Mouse (Mus musculus) lung, adult 2 months (tissue): ENCODE measurements around the gene Lmod2. TPM values are rescaled to one million over a fixed set of nuclear protein-coding genes. Genes with fewer than 3 reads are reported as not detected.

Source experiments
- DNase-seq: peaks from one replicate; pipeline ENCODE4 v3.0.0; 2022
- H3K4me1 ChIP-seq: fragments of 200-500 bp; 2 replicates; pipeline ENCODE4 v1.6.1; 2011; ENCODE audit warnings: low read length; ENCODE audit not compliant: control insufficient read depth, insufficient read depth
- H3K4me3 ChIP-seq: fragments of 200-500 bp; replicated peaks from 2 replicates; pipeline ENCODE3; 2011; ENCODE audit warnings: low read depth, mild to moderate bottlenecking, control low read depth, low read length; ENCODE audit errors: extremely low read depth
- CTCF ChIP-seq: fragments of 200-500 bp; IDR thresholded peaks from 2 replicates; pipeline ENCODE4 v1.5.1; 2011; ENCODE audit warnings: mild to moderate bottlenecking, low read length, control low read depth; ENCODE audit not compliant: insufficient read depth
- POLR2A ChIP-seq: fragments of 200-500 bp; IDR thresholded peaks from 2 replicates; pipeline ENCODE4 v1.6.1; 2011; ENCODE audit warnings: low read depth, mild to moderate bottlenecking, control low read depth, low read length, borderline replicate concordance; ENCODE audit errors: extremely low read depth
- WGBS: fragments of 180-500 bp; shearing (Covaris S2); methylation state at CpG from one replicate; pipeline ENCODE4 v1.1.7; 2018; 5-methylcytosine and 5-hydroxymethylcytosine counted together
- polyA plus RNA-seq: library from polyadenylated mRNA; depleted of rRNA; stranded (reverse); fragments of >200 nt; gene quantifications from 2 replicates; pipeline ENCODE4 v1.2.3, GENCODE M21; 2012

The Lmod2 gene
- polyA plus RNA-seq, 1 experiment: 6.4 TPM

DNA sequence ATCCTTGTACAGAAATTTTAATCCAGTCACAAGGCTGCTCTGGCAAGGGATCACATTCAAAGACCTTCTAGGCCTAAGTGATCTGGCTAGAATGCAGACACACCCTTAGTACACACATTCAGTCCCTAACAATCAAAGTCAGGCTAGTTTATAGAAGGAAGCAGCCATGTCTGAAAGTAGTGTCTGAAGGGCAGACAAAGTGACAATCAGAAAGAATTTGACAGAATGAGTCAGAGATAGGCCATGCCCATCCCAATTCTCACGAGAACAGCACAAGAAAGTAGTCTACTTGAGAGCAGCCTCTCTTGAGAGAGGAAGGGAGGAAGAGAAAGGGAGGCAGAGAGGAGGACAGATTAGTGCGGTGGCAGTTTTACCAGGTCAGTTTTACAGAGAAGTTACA is 24.5 kb downstream of the Lmod2 start:
- H3K4me3 ChIP-seq: no peak overlapping the region
- WGBS: 67% methylated on average over 2 of the region's 2 CpGs
- TF ChIP-seq POLR2A: no peak
- no peak for TF ChIP-seq CTCF
- DNase-seq: no peak
- H3K4me1 ChIP-seq: peaks cover 3% of the 10 kb centered on the region; the same call in 1 of the 2 replicates

DNA sequence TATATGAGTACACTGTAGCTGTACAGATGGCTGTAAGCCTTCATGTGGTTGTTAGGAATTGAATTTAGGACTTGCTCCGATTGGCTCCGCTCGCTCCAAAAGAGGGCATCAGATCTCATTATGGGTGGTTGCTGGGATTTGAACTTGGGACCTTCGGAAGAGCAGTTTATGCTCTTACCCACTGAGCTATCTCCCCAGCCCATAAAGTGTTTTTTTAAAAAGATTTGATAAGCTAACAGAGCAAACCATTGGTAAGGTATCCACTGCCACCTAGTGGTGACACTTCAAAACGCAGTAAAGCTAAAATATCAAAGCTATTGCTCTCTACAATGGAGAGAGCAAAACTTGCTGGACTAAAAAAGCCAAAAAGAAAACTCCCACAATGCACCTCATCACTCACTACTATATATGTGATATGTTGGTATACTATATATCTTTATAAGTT is 30.0 kb downstream of the Lmod2 start:
- whole genome bisulfite sequencing: 58% methylated on average over 5 of the region's 5 CpGs
- TF ChIP-seq POLR2A (no peak), CTCF (peak; percentile 59)

DNA sequence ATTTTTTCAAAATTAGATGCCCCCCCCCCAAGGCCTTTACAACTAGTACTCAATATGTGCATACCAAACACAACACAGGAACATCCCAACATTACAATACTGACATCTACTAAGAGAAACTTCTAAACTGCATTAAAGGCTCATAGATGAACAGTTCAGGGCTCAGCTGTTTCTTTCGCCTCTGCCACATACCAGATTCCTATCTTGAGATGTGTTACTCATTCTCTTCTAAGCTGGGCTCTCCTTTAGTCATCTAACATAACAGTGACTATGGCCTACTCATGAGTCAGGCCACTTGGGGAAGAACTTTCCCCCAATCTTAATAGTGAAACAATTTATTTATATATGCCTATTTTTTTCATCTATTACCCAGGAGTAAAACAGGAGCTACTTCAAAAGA is 30.9 kb downstream of the Lmod2 start:
- H3K4me1 ChIP-seq: peaks cover 6% of the 10 kb centered on the region
- WGBS: 69% methylated on average over 1 of the region's 1 CpGs
- no peak overlapping the region for H3K4me3 ChIP-seq
- DNase-seq: no peak
- TF ChIP-seq POLR2A (no peak), CTCF (no peak)

More for the DNA sequence above, 30.0 kb downstream of the Lmod2 start:
- DNase-seq: no peak
- peaks cover under 1% of the 10 kb centered on the region for H3K4me1 ChIP-seq
- no peak overlapping the region for H3K4me3 ChIP-seq

DNA sequence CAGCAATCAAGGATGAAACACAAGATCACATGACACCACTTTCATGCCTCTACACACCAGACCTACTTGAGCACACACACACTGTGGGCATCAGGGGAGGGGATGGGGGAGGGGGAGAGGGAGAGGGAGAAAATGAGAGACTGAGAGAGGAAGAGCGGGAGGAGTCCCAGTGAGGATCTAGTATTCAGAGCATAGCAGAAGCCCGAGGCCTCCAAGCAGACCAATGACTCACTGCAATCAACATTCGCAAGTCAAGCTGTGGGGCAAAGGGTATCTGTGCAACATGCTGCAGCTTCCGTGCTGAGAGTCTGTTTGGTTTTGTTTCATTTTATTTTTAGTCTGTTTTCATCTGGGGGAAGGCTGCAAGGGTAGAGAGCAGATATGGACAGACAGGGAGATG is 34.5 kb downstream of the Lmod2 start:
- H3K4me1 ChIP-seq: peaks cover 15% of the 10 kb centered on the region
- TF ChIP-seq CTCF: no peak
- no peak for TF ChIP-seq POLR2A
- no peak overlapping the region for H3K4me3 ChIP-seq
- 57% methylated on average over 4 of the region's 4 CpGs for WGBS
- DNase-seq: no peak

DNA sequence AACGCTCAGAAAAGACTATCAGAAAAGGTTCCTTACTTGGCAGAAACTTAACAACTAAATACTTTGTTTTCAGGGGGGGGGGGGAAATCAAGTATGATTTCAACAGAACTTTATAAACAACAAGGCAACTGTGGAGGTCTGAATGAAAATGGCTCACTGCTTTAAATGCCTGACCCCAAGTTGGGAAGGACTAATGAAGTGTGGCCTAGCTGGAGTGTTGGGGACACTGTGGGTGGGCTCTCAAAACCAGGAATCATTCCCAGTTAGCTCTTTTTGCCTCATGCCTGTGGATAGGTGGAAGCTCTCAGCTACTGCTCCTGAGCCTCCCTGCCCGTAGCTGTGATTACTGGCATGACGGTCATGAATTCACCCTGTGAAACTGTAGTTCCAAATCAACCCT is 36.5 kb downstream of the Lmod2 start:
- DNase-seq: no peak
- Histone ChIP-seq H3K4me3 (no peak overlapping the region), H3K4me1 (peaks cover 15% of the 10 kb centered on the region)
- TF ChIP-seq POLR2A (no peak), CTCF (no peak)
- 64% methylated on average over 3 of the region's 3 CpGs for WGBS

DNA sequence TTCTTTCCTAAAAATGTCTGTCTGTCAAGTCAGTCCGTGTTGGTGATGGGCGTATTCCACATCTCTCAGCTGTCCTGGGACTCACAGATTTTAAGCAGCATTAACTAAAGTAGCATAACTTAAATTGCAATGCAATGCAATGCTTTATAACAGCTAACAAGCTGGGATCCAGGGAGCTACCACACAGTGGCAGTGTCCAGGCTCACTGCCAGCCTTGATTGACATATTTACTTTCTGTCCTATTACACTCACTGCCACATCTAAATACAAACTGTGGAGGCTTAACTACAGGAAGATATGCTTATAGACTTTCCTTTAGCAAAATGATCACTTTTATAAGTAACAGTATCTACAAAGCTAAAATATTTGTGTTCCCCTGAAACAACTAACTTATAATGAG is 38.3 kb downstream of the Lmod2 start:
- no peak for TF ChIP-seq POLR2A
- TF ChIP-seq CTCF: peak; percentile 30; the same call in 1 of the 2 replicates
- peaks cover 15% of the 10 kb centered on the region for H3K4me1 ChIP-seq
- H3K4me3 ChIP-seq: no peak overlapping the region
- DNase-seq: no peak
- WGBS: 74% methylated on average over 2 of the region's 2 CpGs

DNA sequence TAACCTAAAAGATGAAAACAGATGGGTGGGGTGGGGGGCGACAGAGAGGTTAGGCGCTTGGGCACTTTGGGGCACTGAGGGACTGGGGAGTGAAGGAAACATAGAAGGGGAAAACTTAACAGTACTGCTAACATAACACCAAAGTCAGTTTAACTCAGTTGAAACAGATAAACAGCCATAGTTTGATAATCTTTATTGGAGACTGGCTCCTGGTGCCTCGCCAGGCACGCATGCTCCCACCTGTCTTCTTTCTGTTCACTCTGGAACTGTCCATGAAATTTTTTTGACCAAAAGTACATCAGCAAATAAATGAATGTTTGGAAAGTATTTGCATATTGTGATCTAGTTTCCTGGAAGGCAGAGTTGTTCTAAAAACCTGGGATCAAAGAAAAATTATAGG is 43.7 kb downstream of the Lmod2 start:
- peaks cover 2% of the 10 kb centered on the region; the same call in 1 of the 2 replicates for H3K4me1 ChIP-seq
- 90% methylated on average over 4 of the region's 4 CpGs for WGBS
- TF ChIP-seq POLR2A: no peak
- no peak for TF ChIP-seq CTCF
- no peak for DNase-seq
- H3K4me3 ChIP-seq: no peak overlapping the region

DNA sequence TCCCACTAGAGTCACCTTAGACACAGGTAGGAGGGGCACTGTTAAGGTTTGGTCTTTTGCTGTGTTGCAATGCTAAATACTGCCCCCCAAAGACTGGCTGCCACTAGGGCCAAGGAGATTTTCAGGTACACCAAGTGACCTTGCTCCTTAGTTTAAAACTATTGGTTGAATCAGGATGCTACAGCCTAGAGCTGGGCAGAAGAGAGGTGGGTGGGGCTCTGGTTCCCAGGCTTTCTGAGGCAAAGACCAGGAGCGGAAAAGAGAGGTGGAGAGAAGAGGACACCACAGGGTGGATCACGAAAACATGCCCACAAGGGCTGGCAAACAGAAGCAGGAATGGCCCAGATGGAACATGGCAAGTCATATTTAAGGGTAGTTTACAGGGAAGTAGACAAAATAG is 44.6 kb downstream of the Lmod2 start:
- DNase-seq: no peak
- WGBS: 87% methylated on average over 2 of the region's 2 CpGs
- TF ChIP-seq CTCF (no peak), POLR2A (no peak)
- Histone ChIP-seq H3K4me3 (no peak overlapping the region), H3K4me1 (peaks cover 2% of the 10 kb centered on the region)

DNA sequence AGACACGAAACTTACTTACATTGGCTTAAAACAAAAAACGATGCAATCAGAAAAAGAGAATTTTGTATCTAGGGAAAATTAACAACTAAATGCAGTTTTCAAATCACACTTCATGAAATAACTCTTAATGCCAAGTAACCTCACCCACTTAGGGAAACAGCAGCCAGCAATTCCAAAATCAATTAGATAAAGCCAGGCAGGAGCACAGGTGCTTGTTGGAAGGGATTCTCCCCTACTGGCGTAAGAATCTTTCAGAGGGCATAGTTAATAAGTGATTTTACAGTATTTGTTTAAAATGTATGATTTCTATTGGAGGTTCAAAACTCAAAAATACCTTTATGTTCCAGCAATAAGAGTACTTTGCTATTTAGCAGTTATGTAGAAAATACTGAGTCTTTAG is 45.4 kb downstream of the Lmod2 start:
- DNase-seq: no peak
- Histone ChIP-seq H3K4me3 (no peak overlapping the region), H3K4me1 (peaks cover 4% of the 10 kb centered on the region)
- TF ChIP-seq POLR2A (no peak), CTCF (no peak)
- 89% methylated on average over 3 of the region's 3 CpGs for WGBS

DNA sequence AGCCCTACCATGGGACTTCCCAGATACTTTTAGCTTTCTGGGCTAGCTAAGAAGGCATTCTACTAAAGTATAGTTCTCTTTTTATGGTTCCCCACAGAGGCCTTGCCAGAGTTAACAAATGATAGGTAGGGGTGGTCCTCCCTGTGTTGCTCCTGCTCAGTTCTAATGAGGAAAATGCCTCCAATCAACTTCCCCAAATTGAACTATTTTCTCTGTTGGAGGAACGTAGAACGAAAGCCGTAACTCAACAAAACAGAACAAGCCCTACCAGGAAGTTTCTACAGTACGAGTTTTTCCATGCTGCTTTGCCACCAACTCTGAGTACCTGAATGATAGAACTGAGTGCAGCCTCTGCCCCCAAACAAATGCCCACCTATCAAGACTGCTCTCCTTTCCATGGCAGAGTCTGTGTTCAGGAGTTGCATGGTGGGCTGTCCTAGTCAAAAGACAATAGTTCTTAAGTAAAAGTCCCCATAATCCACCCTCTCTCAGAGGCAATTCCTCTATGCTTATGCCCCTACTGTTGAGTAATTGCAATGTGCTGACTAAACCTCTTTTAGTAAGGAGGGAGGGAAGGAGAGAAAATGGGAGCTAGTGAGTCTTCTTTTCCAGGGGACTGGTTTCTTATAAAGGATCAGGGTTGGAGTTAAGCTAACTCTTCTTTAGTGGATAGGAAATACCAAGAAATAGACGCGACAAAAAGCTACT is 47.9 kb downstream of the Lmod2 start:
- WGBS: 84% methylated on average over 6 of the region's 6 CpGs
- Histone ChIP-seq H3K4me3 (no peak overlapping the region), H3K4me1 (peaks cover 6% of the 10 kb centered on the region)
- no peak for TF ChIP-seq POLR2A
- TF ChIP-seq CTCF: no peak
- no peak for DNase-seq
